Mouse (Mus musculus) 3134 (cell line): ENCODE measurements around the gene Akt1.

Experiments
- DNase-seq: peaks from one replicate; pipeline ENCODE4 v3.0.0-alpha.2; 2011; ENCODE audit warnings: low spot score; ENCODE audit not compliant: insufficient read length; ENCODE audit errors: extremely low read depth

Gene Akt1

DNA sequence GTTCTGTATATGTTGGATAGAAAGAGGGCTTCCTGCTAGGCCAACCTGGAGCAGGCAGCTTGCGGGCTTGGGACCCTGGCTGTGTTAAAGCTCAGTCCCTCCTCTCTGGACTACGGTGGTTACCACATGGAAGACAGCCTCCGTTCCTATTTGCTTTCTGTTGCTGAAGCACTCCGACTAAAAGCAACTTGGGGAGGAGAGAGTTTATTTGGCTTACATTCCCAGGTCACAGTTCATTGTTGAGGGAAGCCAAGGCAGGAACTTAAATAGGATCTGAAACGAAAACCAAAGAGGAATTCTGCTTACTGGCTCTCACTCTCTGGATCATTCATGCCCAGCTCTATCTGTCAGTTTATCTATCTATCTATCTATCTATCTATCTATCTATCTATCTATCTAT, 43.9 kb downstream of the Akt1 start:
- no peak for DNase-seq

DNA sequence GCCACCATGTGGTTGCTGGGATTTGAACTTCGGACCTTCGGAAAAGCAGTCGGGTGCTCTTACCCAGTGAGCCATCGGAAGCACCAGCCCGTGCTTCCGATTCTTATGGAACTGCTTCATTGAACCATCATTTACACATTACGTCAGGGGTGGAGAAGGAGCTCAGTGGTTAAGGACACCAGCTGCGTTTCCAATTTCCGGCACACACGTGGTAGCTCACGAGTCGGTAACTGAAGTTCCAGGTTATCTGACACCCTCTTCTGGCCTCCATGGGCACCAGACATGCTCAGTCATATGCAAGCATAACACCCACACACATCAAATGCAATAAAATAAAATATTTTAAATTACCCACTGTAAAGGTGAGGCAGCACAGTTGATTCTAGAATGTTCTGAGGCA, 44.7 kb downstream of the Akt1 start:
- DNase-seq, result no peak

DNA sequence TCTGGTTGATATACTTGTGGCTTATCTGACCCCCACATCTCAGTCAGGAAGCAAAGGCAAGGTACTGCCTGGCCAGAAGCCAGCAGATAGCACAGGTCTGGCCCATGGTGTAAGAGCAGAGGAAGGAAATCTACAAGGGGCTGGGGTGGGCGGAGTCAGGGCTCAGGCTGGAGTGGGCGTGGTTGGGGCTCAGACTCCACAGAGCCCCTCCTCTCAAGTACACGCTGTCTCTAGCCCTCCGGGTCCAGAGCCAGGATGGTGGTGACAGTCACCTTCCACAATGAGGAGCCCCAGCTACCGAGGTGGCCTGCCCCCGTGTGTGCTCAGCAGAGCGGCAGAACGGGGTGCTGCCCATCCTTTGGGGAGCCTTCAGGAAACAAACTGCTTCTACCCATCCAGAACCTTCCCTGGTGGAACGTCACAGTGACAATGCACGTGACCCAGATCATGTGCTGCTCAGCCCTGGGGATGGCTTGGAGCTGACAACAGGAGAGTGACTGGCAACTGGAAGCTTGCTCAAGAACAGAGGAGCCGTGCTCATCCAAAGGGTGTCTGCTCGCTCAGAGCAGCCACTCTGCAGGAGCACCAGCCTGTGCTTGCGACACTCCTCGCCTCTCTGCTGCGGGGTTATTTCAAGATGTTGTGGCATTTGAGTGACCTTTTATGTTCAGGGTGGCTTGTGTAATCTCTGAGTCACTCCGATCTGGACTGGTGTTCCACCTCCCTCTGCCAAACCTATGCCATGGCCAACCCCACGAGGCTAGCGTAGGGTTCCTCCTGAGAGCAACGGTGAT, 45.6 kb downstream of the Akt1 start:
- DNase-seq, result peak; percentile 91

DNA sequence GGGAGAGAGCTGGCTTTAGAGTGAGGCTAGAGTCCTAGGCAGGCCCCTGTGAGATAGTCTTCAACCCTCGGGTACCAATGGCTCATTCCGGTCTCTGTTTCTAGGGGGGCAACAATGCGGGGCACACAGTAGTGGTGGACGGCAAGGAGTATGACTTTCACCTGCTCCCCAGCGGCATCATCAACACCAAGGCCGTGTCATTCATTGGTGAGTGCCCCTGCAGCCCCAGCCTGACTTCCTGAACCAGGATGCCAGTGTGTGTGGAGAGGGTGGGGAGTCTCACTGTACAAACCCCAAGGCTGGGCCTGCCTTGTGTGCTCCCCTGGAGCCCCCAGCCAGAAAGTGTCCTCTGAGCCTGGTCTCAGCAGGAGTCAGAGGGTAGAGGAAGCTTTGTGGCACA, 46.5 kb downstream of the Akt1 start:
- no peak for DNase-seq

DNA sequence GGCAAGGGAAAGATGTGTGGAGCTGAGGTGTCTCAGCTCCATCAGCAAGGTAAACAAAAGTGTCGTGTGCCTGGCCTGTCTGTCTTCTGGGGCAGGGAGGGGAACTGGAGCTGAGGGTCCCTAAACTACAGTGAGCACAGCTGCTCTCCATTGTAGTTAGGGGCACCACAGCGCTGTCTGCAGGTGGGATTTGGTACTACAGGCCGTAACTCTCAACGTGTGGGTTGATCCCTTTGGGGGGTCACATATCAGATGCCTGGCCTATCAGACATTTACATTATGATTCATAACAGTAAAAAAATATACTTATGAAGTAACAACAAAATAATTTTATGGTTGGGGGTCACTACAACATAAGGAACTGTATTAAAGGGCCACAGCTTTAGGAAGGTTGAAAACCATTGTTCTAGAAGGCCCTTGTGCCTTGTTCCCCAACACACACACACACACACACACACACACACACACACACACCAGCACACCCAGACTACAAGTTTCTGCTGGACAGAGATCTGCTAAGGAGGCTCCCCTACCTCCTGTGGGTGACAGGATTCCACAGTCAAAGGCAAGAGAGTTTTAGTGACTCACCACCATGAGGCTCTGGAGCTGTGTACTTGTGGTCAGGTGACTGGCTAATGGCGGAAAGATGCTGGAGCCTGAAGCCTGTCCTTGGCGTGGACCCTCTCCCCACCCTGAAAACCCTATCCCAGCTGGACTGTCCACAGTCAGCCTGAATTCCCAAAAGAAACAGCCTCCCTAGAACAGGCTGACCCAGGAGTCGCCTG, 47.4 kb downstream of the Akt1 start:
- DNase-seq, result peak; percentile 62

DNA sequence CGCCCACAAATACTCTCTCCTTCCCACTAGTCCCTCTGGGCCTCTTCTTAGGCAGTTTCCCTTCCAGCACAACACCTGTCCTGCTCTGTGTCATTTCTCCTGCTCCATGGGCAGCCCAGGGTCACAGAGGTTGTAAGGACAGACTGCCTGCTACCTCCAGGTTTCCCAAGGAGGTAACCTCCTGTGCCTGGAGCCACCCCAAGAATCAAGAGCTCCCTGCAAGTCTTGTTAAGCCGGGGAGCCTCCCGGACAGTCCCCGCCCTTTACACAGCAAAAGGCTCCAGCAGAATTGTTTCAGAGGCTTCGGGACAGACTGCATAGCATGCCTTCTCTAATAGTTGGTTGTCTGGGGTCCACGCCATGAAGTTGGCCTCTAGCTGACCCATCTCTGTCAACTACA, 48.2 kb downstream of the Akt1 start:
- DNase-seq, result no peak

DNA sequence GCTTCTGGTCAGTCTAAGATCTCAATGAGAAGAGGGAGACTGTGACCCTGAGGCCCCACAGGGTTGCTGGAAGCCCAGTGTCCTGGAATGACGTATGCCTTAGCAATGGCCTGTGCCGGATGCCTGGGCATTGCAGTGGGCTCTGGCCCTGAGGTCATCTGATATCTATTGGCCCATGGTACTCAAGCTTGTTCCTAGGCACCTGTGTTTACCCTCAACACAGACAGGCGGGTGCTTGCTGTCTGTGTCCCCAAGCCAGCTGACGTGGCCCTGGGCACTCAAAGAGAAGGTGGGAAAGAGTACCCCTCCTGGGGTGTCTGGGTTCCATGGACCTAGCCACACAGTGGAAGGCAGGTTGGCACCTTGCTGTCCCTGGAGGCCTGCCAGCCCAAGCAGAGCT, 49.0 kb downstream of the Akt1 start:
- DNase-seq, result no peak

DNA sequence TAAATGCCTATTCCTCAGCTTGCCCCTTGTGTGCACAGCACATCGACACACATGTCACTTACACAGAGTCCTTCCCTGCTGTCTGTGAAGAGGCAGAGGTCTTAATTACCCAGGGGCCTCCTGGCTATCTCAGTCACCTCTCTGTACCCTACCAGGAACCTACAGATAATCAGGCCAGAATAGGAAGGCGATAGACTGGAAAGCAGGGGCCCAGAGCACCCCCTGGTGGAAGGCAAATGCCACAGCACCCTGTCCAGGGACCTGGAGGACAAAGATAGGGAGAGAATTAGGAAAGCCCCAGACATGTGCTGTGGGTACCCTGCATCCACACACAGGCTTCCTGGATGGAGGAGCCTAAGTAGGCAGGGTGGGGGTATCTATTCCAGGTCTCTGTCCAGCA, 50.9 kb downstream of the Akt1 start:
- DNase-seq, result no peak

DNA sequence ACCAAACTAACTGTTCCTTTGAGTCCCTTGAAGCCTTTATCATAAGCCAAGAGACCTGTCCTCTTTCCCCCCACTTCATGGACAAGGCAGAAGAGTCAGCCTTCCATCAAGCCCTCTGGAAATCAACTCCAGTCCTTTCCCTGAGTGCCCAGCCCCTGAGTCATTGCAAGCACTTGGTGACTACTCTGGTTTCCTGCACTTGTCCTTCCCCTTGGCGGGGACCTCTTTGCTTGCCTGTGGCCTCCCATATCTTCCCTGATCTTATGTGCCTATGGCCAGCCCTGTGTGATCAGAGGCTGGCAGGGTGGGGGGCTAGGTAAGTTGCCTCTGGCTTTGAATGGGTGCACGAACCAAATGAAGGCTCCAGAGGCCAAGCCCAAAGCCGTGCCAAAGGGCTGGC, 52.8 kb downstream of the Akt1 start:
- DNase-seq, result peak; percentile 55

DNA sequence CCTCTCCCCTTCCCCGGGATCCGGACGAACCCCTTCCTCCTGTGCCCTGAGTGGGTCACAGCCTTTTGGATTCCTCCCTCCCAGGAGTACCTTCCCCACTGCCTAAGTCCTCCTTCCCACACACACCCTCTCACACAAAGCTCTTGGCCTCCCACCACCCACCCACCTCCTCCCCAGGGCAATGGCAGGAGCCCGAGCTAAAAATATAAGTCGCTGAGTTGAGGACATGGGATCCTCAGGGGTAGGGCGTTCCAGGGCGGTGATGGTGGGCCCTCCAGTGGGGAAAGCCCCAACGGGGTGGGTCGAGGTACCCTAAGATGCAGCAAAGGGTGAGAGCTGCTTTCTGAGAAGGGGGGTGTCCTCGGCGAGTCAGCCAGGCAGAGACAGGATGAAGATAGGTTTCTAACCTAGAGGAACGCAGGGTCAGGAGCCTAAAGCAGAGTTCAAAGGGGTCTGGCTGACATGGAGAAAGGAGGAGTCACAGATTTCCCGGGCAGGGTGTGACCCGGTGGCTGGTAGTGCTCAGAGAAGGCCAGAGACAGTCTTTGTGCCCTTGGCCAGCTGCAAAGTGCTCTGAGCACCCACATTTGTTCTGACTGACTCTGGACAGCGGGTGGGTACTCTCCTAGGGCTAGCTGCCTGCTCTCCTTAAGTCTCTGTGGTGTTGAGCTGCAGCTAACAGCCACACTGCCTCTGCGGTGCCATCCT, 54.2 kb downstream of the Akt1 start:
- no peak for DNase-seq

DNA sequence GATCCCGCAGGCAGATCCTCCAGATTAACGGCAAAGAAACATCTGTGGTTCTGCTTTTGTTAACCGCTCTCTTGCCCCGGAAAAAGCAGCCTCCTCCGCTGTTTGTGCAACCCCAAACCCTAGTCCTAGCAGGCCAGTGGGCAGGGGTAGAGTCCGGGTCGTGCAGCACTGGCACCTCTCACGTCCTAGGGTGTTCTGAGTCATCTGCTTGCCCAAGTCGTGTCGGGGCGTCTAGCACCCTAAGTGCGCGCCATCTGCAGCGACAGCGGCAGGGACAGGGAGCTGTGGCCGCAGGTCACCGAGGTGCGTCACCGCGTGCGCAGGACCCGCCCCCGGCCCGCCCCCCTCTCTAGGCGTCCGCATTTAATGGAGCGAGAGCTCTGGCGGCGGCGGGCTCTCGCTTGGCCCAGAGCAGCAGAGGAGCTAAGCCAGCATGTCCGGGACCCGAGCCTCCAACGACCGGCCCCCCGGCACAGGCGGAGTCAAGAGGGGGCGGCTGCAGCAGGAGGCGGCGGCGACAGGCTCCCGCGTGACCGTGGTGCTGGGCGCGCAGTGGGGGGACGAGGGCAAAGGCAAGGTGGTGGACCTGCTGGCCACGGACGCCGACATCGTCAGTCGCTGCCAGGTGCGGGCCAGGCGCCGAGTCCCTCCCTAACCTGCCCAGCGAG, 54.9 kb downstream of the Akt1 start, which contains the start of gene Adssl1:
Adssl1 (plus strand) TSS at position 360 of the 668 bp plus-strand sequence.
- peak; percentile 89 for DNase-seq

DNA sequence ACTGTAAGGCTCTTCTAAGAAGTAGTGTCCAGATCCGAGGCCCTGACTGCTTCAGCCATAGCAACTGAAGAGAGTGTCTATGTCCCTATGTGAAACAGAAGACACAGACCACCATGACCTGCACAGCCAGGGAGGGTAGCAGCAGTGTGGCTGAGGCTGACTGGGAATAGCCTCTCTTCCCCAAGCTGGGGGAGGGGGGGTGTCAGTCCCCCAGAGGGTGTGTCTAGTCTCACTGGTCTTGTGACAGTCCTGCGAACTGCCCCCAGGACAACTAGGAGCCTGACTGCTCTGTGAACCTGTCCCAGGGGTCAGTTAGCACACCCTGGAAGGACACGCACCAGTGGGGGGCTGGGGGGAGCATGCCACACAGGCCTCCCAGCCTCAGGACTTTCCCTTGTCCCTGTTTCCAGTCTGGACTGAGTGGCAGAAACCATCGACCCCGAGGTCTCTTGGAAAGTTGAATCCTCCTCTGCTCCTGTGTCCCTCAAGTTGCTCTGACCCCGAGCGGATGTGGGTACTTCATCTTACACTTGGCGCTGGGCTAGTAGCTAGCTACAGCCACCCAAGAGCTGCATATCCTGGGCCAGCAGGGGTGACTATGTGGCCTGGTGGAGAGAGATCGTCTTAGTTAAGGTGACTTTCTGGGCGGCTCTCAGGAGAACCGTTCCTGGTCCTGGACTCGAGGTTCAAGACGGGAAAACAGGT, 55.6 kb downstream of the Akt1 start:
- DNase-seq, result peak; percentile 57

DNA sequence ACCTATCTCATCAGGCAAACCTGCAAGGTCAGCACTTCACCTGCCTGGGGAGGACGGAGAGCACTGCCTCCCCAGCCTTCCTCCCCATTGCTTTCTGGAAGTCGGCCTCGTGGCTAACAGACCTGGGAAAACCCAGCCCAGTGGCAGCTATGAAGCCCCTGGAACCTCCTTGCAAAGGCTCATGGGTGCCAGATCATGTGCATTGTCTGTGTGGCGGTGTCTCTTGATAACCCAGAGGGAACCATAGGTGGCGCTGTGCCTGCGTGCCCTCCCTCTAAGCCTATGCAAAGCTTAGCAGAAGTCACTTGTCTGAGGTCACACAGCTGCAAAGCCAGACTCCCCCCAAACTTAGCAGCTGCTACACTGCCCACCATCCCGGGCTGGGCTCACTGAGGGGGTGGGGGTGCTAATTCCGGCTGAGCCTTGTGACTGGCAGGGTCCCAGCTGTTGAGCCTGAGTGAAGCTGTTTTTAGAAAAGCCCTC, 56.7 kb downstream of the Akt1 start:
- DNase-seq, result peak; percentile 76

DNA sequence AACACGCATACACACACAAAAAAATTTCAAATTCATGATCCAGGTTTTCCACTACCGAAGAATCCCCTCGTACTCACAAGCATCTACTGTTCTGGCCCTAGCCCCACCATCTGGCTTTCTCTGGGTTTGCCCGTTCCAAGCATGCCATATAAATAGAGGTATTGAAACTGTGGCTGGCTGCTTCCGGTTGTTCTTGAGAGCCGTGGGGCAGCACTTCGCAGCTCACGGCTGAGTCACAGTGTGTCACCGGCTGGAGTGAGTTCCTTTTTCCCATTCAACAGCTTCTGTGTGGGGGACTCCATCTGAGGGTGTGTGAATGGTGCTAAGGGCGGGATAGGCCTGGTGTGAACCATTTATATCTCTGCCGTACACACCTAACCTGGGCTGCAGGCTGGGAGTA, 57.5 kb downstream of the Akt1 start:
- peak; percentile 71 for DNase-seq

DNA sequence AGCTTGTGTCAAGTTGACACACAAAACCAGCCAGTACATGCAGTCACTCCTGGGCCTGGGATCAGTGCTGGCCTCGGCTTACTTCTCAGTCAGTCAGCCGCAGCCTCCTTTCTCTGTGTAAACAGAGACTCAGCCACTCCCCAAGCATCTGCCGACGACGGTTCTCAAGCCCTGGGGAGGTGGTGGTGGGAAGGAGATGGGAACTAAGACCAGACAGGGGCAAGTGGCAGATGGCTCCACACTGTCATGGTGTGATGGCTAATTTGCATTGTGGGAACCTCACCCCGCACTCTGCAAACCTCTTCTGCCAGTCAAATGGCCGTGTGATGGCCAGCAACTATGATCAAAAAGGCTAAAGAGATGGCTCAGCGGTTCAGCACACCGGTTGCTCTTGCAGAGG, 58.0 kb downstream of the Akt1 start:
- DNase-seq, result no peak

DNA sequence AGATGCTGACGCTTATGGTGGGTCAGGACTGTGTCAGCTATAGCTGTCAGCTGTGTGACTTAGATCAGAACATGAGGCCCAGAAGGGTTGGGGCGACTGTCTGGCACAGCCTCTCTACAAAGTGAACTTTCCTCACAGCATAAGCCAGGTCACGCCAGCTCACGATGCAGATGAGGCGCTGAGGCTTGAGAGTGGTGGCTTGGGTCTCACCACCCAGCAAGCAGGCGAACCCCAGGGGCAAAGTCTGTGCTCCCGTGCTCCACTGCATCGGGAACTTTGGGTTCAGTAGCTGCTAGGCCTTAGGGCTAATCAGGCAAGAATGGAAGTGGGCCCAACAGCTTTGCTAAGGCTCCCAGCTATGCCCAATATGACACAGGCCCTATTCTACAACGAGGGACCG, 65.7 kb downstream of the Akt1 start:
- DNase-seq, result no peak

DNA sequence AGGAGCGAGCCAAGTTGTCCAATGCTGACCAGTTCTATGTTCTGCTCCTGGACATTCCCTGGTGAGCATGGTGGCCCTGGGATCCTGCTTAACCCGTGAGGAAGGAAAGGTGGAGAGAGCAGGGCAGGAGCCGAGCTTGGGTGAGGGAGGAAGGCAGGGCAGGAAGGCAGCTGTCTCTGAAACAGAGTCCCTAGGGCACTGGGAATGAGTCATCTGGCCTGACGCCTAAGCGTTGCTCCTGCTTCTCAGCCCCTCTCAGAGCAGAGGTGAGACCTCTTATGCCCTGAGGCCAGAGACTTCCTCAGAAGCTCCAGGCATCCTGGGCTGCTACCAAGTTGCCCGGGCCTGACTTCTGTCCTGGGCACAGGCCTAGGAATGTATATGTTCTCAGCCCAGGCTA, 67.7 kb downstream of the Akt1 start:
- DNase-seq, result peak; percentile 58

DNA sequence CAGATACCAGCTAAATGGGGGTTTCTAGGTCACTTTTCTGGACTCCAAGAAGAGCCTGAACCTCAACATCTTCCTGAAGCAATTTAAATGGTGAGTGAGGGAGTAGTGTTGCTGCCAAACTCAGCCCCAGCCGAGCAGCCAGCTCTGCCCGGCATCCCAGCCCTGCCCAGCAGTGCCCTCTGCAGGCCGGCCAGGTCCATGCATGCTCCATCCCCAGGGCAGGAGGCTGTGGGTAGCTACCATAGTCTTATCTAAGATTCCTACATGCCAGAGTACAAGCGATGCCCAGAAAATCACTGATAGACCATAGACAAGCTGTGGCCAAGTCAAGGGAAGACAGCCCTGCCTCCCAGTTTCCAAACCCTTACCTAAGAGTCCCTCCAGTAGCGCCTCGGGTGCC, 68.9 kb downstream of the Akt1 start:
- peak; percentile 72 for DNase-seq

DNA sequence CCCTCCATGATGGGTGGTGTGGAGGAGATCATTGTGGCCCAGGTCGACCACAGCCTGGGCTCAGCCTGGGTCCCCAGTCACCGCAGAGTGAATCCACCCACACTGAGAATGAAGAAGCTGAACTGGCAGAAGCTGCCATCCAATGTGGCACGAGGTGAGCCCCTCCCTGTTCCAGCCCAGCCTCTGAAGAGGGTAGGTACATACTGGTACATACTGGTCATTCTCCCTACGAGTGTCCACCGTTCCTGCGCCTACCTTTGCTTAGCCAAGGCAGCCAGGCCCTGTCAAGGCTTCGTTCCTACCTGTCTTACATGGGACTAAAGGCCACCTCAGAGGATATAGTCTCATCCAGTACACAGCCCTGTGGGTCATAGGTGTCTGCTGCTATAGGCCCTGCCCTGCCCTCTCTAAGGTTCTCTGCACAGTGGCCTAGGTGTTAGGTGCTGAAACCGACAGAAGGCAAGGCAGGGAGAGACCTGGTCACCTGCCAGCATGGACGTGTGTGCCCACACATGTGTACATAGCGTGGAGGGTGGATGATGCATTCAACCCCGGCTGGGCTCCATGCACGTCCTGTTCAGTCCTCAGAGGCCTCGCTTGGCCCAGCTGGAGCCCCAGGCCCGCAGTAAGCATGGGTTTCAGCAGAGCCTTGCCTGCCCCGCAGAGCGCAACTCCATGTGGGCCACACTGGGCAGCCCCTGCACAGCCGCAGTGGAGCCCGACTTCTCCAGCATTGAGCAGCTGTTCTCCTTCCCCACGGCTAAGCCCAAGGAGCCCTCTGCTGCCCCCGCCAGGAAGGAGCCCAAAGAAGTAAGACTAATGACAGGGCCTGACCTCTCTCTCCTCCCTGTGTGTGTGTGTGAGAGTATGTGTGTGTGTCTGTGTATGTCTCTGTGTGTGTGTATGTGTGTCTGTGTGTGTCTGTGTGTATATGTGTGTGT, 69.7 kb downstream of the Akt1 start:
- DNase-seq, result no peak
